Mouse (Mus musculus): ENCODE measurements around the gene Ets1.
A peak's percentile ranks its signal among the peaks of the same experiment; 100 is the strongest.

The Ets1 gene

DNA sequence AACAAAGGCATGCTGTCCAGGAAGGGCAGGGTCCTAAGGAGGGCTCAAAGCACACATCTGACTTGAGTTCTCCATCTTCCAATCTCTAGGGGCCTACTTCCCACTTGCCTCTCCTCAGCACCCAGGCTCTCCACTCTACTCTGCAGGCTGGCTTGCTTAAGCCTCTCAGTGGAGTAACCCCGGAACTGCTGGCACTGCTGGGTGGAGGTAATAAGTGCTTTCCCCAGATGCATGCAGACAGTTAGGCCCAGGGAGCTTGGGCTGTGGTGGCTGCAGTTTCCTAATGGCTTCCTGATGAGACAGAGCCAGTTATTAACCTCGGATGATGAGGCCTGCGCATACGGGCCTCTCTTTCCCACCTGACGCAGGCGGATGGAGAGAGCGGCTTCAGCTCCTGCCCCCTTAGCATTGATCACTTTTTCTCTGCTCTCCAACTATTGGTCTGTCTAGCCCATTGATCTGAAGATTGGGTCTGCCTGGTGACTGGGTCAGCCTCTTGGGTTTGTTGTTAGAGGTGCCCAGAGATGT, 76.4 kb downstream of the Ets1 start:
- DNase-seq (ENCODE audit: low spot score in 2 of 2): no peak

- no peak for DNase-seq (ENCODE audit: low spot score in 2 of 2)
These were observed 77.1 kb downstream of the Ets1 start for GRCm38 (mm10) chr9:32713106-32713505.

GRCm38 (mm10) chr9:32713790-32714189, 77.8 kb downstream of the Ets1 start:
- DNase-seq (ENCODE audit: low spot score in 2 of 2): no peak

- DNase-seq (ENCODE audit: low spot score in 2 of 2): no peak
These were observed 78.5 kb downstream of the Ets1 start for GRCm38 (mm10) chr9:32714487-32714886.

GRCm38 (mm10) chr9:32715806-32716466, 79.9 kb downstream of the Ets1 start:
- no peak for DNase-seq (ENCODE audit: low spot score in 2 of 2)

DNA sequence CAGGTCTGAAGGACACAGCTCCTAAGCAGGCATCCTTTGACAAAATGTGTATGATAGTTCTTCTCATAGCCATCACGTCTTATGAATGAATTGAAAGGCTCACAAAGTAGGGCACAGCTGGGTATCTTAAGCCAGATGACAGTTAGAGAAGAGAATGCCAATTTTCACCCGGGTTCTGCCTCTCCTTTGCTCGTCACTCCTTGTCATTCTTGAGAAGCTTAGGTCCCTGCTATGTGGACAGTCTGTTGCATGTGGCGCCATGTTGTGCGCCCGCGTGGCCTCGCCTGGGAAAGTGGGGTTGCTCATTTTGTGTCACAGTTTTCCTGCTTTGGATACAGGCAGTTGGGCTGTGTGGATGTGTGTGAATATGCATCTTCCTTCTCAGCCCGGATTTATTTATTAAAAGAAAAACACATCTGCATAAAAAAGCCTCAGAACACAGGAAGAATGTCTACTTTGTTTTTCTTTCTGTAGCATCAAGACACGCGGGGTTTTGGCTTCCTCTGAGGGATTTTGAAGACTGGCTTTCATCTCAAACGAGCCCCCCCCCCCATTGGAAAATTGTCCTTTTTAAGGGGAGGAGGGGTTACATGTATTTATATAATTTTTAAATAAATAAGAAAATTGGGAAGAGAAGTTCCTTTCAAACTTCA, 81.4 kb downstream of the Ets1 start:
- DNase-seq (ENCODE audit: low spot score in 2 of 2): no peak

- DNase-seq (ENCODE audit: low spot score in 2 of 2): no peak
These were observed 82.2 kb downstream of the Ets1 start for GRCm38 (mm10) chr9:32717931-32718820.

- no peak for DNase-seq (ENCODE audit: low spot score in 2 of 2)
These were observed 82.8 kb downstream of the Ets1 start for GRCm38 (mm10) chr9:32718868-32719267.

DNA sequence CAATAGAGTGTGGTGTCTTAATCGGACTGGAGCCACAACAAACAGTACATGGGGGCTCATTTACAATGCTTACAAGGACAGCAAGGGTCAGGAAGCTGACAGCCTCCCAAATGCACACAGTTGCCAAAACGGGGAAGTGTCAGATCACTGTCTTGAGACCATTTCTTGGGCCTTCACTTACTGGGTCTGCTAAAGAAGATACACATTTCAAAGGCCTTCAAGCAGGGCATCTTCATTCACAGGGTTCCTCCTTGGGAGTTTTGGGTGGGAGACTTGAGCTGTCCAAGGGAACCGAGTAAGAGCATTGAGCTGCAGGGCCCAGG, 83.9 kb downstream of the Ets1 start:
- no peak for DNase-seq (ENCODE audit: low spot score in 2 of 2)

DNA sequence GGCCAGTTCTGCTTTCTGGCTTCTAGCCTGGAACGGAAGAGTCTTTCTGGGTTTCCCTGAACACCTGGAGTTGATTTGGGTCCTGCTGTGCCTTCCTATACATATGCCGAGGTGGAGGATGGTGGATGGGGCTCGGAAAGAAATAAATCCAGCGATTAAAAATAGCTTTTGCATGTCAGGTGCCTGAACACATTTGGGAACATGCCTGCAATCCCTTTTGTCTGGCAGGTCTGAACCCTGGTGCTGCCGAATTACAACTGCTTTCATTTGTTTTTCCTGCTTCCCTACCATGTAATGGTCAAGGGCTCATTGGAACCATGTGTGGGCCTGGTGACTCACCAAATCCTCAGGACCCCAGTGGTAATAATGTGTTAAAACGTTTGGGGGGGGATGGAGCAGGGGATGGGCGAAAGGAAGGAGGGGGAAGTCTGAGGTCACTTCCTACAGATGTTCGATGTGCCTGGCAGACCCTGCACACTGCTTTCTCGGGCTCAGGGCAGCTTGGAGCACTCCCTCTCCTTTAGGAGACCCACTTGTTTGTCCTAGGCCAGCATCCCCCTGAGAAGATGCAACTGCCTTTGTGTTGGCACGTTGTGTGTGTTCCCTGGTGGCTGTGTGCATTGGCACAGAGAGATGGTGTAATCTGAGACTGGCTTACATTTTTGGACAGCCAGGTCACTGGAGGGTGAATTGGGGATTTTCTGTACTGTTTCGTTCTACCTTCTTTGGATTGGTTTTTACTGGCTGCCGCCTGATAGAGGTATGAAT, 84.4 kb downstream of the Ets1 start:
- DNase-seq (ENCODE audit: low spot score in 2 of 2): no peak

DNA sequence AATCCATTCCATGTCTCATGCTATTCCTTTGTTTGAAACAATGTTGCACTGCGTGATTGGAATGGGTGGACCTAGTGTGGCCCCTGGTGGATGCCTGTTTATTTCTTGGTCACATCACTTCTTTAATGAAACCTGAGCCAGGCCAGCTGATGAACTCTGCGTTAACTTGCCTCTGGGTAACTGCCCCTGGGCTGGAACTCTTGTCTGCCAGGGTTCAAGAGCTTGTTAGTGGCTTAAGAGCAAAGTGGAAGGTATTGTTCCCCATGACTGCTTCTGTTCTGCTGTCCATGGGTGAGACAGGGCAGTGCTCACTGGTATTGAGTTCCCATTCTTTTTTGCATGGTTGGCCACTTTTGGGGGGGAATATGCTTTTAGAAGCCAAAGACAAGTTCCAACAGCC, 85.1 kb downstream of the Ets1 start:
- no peak for DNase-seq (ENCODE audit: low spot score in 2 of 2)

- DNase-seq (ENCODE audit: low spot score in 2 of 2): no peak
These were observed 86.2 kb downstream of the Ets1 start for GRCm38 (mm10) chr9:32722205-32722604.

DNA sequence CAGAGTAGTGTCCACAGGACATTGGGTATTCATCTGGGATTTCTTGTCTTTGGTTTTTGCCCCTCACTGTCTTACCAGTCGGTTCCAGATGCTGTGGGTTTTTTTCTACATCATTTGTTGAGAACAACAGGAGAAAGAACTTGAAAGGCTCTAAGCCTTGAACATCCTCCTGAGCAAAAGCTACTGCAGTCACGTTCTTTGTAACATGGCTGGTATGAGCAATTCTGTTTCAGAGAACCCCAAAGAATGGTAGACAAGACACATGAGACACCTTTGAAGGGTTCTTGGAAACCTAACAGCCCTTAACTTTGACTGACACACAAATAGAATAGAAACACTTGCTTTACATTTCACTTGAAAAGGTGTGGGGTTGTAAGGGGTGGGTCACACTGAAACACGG, 86.9 kb downstream of the Ets1 start:
- no peak for DNase-seq (ENCODE audit: low spot score in 2 of 2)

GRCm38 (mm10) chr9:32724131-32724825, 88.3 kb downstream of the Ets1 start:
- no peak for DNase-seq (ENCODE audit: low spot score in 2 of 2)

GRCm38 (mm10) chr9:32725902-32726301, 89.9 kb downstream of the Ets1 start:
- DNase-seq (ENCODE audit: low spot score in 2 of 2): no peak

DNA sequence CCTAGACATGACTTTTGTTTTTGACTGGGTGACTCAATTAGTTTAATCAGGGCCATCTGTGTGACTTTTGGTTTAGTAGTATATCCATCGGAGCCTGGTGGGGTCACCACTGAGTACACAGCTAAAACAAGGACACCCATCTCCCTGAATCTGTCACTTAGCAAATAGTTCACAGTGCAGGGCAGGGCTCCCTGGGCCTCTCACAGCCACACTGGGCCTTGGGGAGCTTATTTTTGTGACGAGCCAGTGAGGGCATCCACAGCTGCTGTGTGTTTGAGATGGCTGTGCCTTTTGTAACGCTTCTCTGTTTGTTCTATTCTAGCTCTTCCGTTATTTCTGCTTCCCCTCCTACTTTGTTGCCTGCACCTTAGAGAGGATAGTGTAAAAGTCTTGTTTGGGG, 90.6 kb downstream of the Ets1 start:
- peak in 1 of 2 experiments; percentile 27 for DNase-seq (ENCODE audit: low spot score in 2 of 2)

GRCm38 (mm10) chr9:32727058-32727457, 91.0 kb downstream of the Ets1 start:
- DNase-seq (ENCODE audit: low spot score in 2 of 2): no peak

DNA sequence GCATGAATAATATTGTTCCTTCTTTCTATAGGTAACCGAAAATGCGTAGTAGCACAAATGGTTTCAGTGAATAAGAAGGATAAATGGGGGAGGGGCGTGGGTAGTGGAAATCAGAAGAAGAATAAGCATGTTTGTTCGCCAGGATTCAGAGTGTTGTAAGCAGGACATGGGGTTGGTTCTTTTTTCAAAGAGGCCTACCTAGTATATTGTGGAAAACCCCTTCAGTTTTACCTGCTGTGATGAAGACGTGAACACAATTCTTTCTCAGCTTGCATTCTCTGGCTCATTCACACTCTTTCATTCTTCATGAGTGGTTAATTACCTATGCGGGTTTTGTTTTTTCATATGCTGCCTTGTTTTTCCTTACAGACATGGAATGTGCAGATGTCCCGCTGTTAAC, 92.3 kb downstream of the Ets1 start:
- DNase-seq (ENCODE audit: low spot score in 2 of 2): no peak

GRCm38 (mm10) chr9:32728806-32729205, 92.8 kb downstream of the Ets1 start:
- DNase-seq (ENCODE audit: low spot score in 2 of 2): no peak

DNA sequence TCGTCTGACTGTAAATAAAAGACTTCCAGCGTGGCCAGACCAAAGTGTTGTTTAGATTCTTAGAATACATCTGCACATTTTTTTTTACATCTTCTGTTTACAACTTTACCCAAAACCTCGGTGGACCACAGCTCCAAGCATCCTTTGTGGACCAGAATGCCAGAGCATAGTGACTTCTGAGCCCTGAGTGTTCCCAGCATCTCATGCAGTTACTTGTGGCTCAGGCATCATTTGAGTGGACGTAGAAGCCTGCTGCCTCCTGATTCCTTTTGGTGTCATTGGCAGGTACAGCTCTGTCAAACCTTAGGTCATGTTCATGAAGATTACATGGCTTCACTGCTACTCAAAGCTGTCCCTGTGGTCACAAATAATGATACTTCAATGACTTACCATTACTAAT, 93.2 kb downstream of the Ets1 start:
- no peak for DNase-seq (ENCODE audit: low spot score in 2 of 2)

DNA sequence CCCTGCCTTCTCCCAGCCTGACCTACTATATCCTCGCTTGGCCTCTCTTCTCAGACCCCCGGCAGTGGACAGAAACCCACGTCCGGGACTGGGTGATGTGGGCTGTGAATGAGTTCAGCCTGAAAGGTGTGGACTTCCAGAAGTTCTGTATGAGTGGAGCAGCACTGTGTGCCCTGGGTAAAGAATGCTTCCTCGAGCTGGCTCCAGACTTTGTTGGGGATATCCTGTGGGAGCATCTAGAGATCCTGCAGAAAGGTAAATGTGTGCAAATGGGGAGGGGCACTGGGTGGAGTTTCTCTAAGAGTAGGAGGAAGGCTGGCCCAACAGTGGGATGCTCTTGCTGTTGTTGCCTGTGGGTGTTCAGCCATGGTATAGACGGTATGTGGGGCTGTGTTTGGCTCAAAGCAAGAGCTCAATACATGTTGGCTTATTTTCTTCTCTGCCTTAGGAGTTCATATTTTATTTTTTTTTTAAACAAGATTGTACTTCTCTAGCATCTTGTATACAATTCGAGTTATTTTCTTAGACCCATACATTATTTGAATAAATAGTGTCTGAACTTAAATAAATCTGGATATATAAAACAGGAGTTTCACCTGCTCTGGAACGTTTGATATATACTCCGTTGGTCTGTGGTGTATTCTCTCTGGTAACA, 94.1 kb downstream of the Ets1 start:
- DNase-seq (ENCODE audit: low spot score in 2 of 2): no peak

Data from spleen, postnatal 4 days (tissue).